Mouse (Mus musculus) midbrain, embryonic 13.5 days (tissue): ENCODE data around the gene Arhgdia. TPM values are rescaled to one million over a fixed set of nuclear protein-coding genes. Genes with fewer than 3 reads are reported as not detected.

Experiments
- ATAC-seq: fragments of 200-750 bp; cut with Nextera tagmentation; 2 replicates; pipeline ENCODE4 v1.8.0; 2017; ENCODE audit warnings: mild to moderate bottlenecking, moderate TSS enrichment, moderate library complexity
- H3K27ac ChIP-seq: fragments of 300-500 bp; sonication (generic); 2 replicates; pipeline ENCODE4 v1.5.1; 2015; ENCODE audit warnings: inconsistent platforms, mild to moderate bottlenecking, moderate library complexity
- H3K27me3 ChIP-seq: fragments of 300-500 bp; sonication (generic); 2 replicates; pipeline ENCODE4 v1.6.1; 2015; ENCODE audit warnings: mild to moderate bottlenecking, inconsistent platforms
- H3K36me3 ChIP-seq: fragments of 300-500 bp; sonication (generic); 2 replicates; pipeline ENCODE4 v1.6.1; 2015; ENCODE audit warnings: mild to moderate bottlenecking, inconsistent platforms
- H3K4me1 ChIP-seq: fragments of 300-500 bp; sonication (generic); replicated peaks from 2 replicates; pipeline ENCODE4 v1.6.1; 2015; ENCODE audit warnings: inconsistent platforms
- H3K4me2 ChIP-seq: fragments of 300-500 bp; sonication (generic); replicated peaks from 2 replicates; pipeline ENCODE4 v1.6.1; 2015; ENCODE audit warnings: moderate library complexity, mild to moderate bottlenecking, inconsistent platforms
- H3K4me3 ChIP-seq: fragments of 300-500 bp; sonication (generic); replicated peaks from 2 replicates; pipeline ENCODE4 v1.5.1; 2015; ENCODE audit warnings: mild to moderate bottlenecking, inconsistent platforms
- H3K9ac ChIP-seq: fragments of 300-500 bp; sonication (generic); replicated peaks from 2 replicates; pipeline ENCODE4 v1.6.1; 2015; ENCODE audit warnings: mild to moderate bottlenecking, inconsistent platforms
- H3K9me3 ChIP-seq: fragments of 300-500 bp; sonication (generic); 2 replicates; pipeline ENCODE4 v1.6.1; 2016; ENCODE audit warnings: mild to moderate bottlenecking, inconsistent platforms
- WGBS: fragments of 180-500 bp; shearing (Covaris S2); methylation state at CpG from one replicate; pipeline ENCODE4 v1.1.7; 2015; 5-methylcytosine and 5-hydroxymethylcytosine counted together
- polyA plus RNA-seq: library from polyadenylated mRNA; unstranded; fragments of >200 nt; fragmentation: Nextera tagmentation; extraction: Ambion mirVana; gene quantifications from 2 replicates; pipeline ENCODE4 v1.2.1, GENCODE M21; 2015

Gene Arhgdia
- polyA plus RNA-seq, 1 experiment from 2014 or later: 461 TPM

DNA sequence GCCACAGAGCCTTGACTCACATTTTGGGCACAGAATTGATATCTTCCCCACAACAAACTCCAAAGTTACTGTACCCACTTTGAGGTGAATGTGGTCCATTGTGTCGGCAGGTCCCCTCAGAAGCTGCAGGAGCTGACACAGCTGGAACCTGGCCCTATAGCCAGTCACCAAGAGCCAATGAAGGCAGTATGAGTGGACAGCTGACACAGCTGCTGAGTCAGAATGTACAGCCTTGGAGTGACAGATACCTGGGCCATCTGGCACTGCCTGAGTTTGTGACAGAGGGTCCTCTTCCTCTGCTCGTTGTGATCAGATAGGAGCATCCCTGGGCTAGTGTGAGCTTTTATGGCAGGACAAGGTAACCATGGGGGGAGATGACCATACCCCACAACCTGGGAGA lies 26.2 kb downstream of the Arhgdia start:
- H3K4me3 ChIP-seq: no peak overlapping the region
- no peaks in the 10 kb centered on the region for H3K27me3 ChIP-seq
- ATAC-seq: no peak
- peaks cover 16% of the 10 kb centered on the region for H3K36me3 ChIP-seq
- H3K4me1 ChIP-seq: peaks cover 3% of the 10 kb centered on the region
- no peaks in the 10 kb centered on the region for H3K9me3 ChIP-seq
- no peak overlapping the region for H3K9ac ChIP-seq
- H3K27ac ChIP-seq: no peak overlapping the region
- 88% methylated on average over 2 of the region's 2 CpGs for WGBS
- H3K4me2 ChIP-seq: no peak overlapping the region

DNA sequence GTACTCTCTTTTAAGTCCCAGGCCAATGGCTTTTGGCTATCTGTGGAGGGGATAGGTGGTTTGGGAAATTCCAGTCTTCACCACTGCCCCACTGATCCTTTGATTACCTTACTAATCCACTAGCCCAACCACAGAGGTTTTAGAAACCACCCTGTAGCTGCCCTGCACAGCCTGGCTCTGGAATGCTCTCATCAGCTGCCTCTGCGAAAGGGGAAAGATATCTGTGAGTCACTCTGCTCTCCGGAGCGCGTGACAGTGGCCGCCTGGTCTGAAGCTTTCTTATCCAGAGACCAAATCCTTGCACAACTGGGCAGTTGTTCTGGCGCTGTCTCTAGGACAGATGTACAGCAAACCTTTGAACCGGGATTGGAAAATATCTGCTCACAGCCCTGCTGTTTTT lies 26.6 kb downstream of the Arhgdia start:
- Histone ChIP-seq H3K9ac (no peak overlapping the region), H3K4me2 (no peak overlapping the region), H3K27ac (no peak overlapping the region), H3K4me3 (no peak overlapping the region), H3K4me1 (peaks cover 7% of the 10 kb centered on the region), H3K27me3 (no peaks in the 10 kb centered on the region), H3K9me3 (no peaks in the 10 kb centered on the region), H3K36me3 (peaks cover 12% of the 10 kb centered on the region)
- ATAC-seq: no peak
- WGBS: 82% methylated on average over 7 of the region's 7 CpGs

DNA sequence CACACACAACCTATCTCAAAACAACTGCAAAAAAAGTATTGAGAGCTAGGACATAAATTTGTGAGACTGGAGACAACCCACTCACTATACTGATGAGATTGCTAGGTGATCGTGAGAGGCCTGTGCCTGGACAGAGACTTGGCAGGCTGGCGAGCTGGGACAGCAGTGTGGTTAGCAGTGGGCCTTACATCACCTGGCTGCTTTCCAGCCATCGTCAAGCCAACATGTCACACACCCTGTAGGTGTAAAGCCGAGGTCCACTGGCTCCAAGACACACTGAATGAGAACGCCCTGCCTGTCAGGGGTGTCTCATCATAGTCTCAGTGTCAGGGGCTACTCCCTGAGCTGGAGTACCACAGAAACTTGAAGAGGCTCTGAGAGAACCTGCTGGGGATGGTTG lies 28.7 kb downstream of the Arhgdia start:
- no peak overlapping the region for H3K9ac ChIP-seq
- H3K27me3 ChIP-seq: no peaks in the 10 kb centered on the region
- 75% methylated on average over 5 of the region's 5 CpGs for WGBS
- H3K4me2 ChIP-seq: no peak overlapping the region
- H3K36me3 ChIP-seq: no peaks in the 10 kb centered on the region
- peaks cover 21% of the 10 kb centered on the region for H3K4me1 ChIP-seq
- H3K9me3 ChIP-seq: no peaks in the 10 kb centered on the region
- H3K27ac ChIP-seq: no peak overlapping the region
- no peak for ATAC-seq
- no peak overlapping the region for H3K4me3 ChIP-seq

DNA sequence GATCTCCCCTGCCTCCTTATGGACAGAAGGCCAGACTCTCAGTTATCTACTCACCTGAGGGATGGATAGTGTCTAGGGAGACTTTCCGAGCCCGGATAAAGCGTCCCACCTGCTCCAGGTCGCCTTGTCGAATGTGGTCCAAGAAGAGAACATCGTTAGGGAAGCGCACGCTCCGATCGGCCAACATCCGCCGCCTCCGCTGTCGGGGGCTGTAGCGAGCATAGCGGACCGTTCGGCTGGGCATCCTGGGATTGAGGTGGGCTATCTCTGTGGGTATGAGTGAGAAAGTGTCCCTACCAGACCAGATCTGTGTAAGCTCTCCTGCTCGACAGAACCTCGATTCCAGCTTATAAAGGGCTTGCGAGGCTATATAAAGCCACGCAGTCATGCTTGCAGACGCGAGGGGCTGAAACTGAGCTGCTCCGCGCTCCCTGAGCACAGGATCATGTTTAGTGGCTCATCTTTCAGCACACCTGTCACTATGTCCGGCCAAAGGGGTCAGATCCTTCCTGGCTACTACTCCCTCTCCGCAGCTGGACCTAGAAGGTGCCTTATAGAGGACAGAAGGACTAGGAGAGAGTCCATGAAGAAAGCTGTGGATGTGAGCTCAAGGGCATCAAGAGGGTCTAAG lies 30.5 kb downstream of the Arhgdia start, which contains the start of gene Ppp1r27:
TSS of gene Ppp1r27 (minus strand) at position 323 of the 631 bp plus-strand sequence.
- Histone ChIP-seq H3K4me2 (peak within 1 kb of the TSS; percentile 96), H3K36me3 (no peaks in the 10 kb centered on the region), H3K27me3 (no peaks in the 10 kb centered on the region), H3K4me1 (peaks cover 29% of the 10 kb centered on the region), H3K9me3 (no peaks in the 10 kb centered on the region), H3K4me3 (peak within 1 kb of the TSS; percentile 99), H3K27ac (peak within 1 kb of the TSS; percentile 83), H3K9ac (peak within 1 kb of the TSS; percentile 98)
- WGBS: 94% methylated on average over 28 of the region's 28 CpGs
- ATAC-seq: no peak

DNA sequence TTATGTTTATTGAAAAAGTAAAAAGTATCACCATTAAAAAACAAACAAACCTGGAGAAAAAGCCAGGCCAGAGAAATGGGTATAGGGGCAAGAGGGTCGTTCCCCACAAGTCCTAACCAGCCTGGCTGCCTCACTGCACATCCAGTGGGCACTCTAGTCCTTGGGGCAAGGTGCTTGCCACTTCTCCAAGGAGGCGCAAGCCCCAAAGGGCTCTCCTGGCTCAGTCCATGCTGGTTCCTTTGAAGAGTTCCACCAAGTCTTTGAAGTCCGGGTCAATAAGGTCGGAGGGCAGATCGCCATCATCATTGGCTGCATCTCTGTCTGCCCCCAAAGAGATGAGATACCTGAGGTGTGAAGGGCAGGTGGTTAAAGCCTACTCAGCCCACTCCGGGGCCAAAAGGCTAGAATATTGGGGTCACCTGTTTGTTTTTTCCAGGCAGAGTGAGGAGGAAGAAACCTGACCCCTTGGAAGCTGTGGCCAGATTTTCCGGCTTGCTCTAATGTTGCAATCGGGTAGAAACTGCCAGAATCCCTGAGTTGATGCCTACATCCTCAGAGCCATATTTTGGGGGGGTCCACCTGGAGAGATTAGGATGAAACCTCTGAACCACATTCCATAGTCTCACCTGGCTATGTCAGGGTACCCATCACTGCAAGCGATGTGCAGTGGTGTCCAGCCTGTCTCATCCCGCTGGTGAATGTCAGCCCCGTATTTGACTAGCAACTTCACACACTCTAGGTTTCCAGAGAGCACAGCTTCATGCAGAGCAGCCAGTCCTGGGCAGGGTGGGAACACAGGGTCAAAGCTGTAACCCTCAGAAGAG lies 31.2 kb downstream of the Arhgdia start:
- ATAC-seq: peak; percentile 62
- H3K36me3 ChIP-seq: no peaks in the 10 kb centered on the region
- WGBS: 76% methylated on average over 11 of the region's 11 CpGs
- peak overlapping the region; percentile 99 for H3K4me3 ChIP-seq
- H3K9ac ChIP-seq: peak overlapping the region; percentile 98
- H3K4me1 ChIP-seq: peaks cover 31% of the 10 kb centered on the region
- H3K4me2 ChIP-seq: peak overlapping the region; percentile 96
- no peaks in the 10 kb centered on the region for H3K27me3 ChIP-seq
- H3K9me3 ChIP-seq: no peaks in the 10 kb centered on the region
- H3K27ac ChIP-seq: peak overlapping the region; percentile 83

DNA sequence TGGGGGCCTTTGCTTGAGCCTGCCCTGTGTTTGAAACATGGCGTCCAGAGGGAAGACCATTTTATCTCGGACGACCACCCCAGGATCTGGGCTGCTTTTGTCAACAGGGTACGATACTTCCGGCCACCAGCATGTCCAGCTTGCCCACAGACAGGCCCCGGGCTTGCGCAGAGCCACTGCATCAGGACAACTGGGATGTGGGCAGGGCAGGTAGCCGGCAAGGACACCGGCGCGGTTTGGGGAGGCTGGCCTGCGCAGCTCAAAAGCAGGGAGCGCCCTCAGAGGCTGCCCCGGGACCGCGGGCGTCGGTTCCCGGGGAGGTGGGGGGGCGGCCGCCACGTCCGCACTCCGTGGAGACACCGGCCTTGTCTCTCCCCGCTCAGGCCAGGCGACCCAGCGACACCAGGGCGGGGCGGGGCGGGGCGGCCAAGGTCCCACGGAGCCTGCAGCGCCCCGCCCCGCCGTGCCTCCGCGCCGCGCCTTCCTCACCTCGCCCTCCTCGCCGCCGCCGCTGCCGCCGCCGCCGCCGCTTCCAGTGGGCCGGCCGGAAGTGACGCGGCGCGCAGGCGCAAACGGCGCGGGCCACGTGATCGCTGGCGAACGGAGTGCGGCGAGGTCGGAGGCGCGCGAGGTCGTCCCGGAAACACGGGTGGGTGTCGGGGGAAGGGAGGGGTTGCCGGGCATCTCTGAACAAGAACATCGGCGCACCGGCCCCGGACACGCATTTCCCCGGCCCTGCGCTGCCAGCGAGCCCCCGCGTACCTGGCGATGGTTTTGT lies 32.1 kb downstream of the Arhgdia start, which contains the start of gene Mcrip1:
TSS of gene Mcrip1 (minus strand) at position 560 of the 778 bp plus-strand sequence.
- peak within 1 kb of the TSS; percentile 96 for H3K4me2 ChIP-seq
- WGBS: under 1% methylated on average over 70 of the region's 87 CpGs
- peak; percentile 90 for ATAC-seq
- H3K36me3 ChIP-seq: peaks cover 8% of the 10 kb centered on the region
- peak within 1 kb of the TSS; percentile 98 for H3K9ac ChIP-seq
- no peaks in the 10 kb centered on the region for H3K27me3 ChIP-seq
- peak within 1 kb of the TSS; percentile 83 for H3K27ac ChIP-seq
- no peaks in the 10 kb centered on the region for H3K9me3 ChIP-seq
- H3K4me3 ChIP-seq: peak within 1 kb of the TSS; percentile 99
- peaks cover 31% of the 10 kb centered on the region for H3K4me1 ChIP-seq

DNA sequence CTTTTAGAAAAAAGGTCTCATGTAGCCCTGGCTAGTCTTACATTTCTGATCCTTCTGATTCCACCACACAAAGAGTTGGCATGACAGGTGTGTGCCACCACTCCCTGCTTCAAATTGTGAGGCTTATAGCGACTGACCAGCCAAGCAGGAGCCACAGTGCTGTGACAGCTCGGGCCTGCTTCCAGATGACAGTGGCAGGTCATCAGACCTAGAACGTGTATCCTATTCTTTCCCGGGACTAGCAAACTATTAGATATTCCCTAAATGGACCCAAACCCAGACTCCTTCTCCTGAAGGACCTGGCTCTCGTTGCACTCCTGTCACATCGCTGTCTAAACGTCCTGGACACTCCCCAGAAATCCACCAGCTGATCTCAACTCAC lies 32.6 kb downstream of the Arhgdia start:
- H3K4me3 ChIP-seq: peak overlapping the region; percentile 99
- H3K9me3 ChIP-seq: no peaks in the 10 kb centered on the region
- WGBS: 32% methylated on average over 7 of the region's 7 CpGs
- no peaks in the 10 kb centered on the region for H3K27me3 ChIP-seq
- no peak for ATAC-seq
- H3K9ac ChIP-seq: peak overlapping the region; percentile 98
- H3K36me3 ChIP-seq: peaks cover 14% of the 10 kb centered on the region
- peak overlapping the region; percentile 83 for H3K27ac ChIP-seq
- peaks cover 31% of the 10 kb centered on the region for H3K4me1 ChIP-seq
- peak overlapping the region; percentile 96 for H3K4me2 ChIP-seq

DNA sequence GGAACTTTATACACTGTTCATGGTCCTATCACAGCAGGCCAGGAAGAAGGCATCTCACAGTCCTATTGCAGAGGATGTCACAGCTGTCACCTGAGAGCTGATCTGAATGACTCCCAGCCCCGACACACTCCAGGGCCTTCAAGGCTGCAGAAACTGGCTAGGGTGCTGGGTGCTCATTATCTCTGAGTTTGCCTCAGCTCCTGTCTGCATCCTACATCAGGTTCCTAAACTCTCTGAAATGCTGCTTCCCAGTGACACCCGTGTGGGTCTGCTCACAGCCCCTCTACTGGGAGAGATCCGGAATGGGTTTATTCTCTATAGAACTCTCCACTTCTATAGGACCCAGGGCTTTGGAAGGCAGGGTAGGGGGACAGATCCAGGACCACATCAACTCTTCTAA lies 33.2 kb downstream of the Arhgdia start:
- H3K9me3 ChIP-seq: no peaks in the 10 kb centered on the region
- peak overlapping the region; percentile 98 for H3K9ac ChIP-seq
- peaks cover 20% of the 10 kb centered on the region for H3K36me3 ChIP-seq
- no peak for ATAC-seq
- peak overlapping the region; percentile 99 for H3K4me3 ChIP-seq
- H3K4me2 ChIP-seq: peak overlapping the region; percentile 96
- peaks cover 31% of the 10 kb centered on the region for H3K4me1 ChIP-seq
- WGBS: 86% methylated on average over 3 of the region's 3 CpGs
- H3K27me3 ChIP-seq: no peaks in the 10 kb centered on the region
- no peak overlapping the region for H3K27ac ChIP-seq

DNA sequence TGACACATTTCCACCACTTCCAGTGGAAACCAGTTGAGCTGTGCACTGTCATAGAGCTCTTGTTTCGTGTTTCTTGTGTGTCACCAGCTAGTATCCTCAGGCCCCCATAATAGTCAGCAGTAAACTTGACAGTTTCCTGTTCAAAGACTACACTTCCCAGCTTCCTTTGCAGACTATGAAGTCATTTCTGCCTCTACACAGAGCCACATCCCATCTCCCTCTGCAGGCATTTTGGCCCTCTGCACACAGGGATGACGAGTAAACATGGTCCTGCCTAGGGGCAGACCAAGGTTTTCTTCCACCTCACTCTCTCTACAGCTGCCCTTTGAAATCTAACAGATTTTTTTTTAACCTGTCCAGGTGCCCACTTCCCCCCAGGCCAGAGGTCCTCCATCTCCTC lies 34.0 kb downstream of the Arhgdia start:
- Histone ChIP-seq H3K4me1 (peaks cover 31% of the 10 kb centered on the region), H3K9me3 (no peaks in the 10 kb centered on the region), H3K36me3 (peaks cover 27% of the 10 kb centered on the region), H3K27ac (no peak overlapping the region), H3K4me3 (no peak overlapping the region), H3K27me3 (no peaks in the 10 kb centered on the region), H3K9ac (0 out of 2 replicates have a peak overlapping the region, but pooled peaks have one; percentile 98), H3K4me2 (peak overlapping the region; percentile 96; the same call in 1 of the 2 replicates)
- no peak for ATAC-seq
- WGBS: 71% methylated on average over 2 of the region's 2 CpGs

DNA sequence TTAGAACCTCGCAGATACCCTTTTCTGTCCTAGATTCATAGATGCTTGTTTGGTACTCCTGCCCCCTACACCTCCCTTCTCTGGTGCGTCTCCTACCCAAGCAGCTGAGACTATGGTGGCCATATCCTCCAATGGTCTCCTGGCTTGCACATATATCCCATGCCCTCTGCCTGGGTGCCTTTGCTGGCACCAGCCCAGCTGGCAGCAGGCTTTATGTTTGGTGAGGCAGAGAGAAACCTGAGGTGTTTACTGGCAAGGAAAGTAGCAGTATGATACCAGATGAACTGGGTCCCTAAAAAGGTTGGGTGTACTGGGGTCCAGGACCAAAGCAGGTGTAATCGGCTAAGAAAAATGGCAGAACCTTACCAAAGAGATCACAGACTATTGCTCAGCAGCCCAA lies 35.5 kb downstream of the Arhgdia start:
- H3K27ac ChIP-seq: no peak overlapping the region
- no peaks in the 10 kb centered on the region for H3K27me3 ChIP-seq
- WGBS: 91% methylated on average over 3 of the region's 3 CpGs
- H3K4me1 ChIP-seq: peaks cover 31% of the 10 kb centered on the region
- H3K4me3 ChIP-seq: no peak overlapping the region
- H3K9ac ChIP-seq: peak overlapping the region; percentile 23; the same call in 1 of the 2 replicates
- ATAC-seq: no peak
- peaks cover 38% of the 10 kb centered on the region for H3K36me3 ChIP-seq
- no peaks in the 10 kb centered on the region for H3K9me3 ChIP-seq
- no peak overlapping the region for H3K4me2 ChIP-seq

DNA sequence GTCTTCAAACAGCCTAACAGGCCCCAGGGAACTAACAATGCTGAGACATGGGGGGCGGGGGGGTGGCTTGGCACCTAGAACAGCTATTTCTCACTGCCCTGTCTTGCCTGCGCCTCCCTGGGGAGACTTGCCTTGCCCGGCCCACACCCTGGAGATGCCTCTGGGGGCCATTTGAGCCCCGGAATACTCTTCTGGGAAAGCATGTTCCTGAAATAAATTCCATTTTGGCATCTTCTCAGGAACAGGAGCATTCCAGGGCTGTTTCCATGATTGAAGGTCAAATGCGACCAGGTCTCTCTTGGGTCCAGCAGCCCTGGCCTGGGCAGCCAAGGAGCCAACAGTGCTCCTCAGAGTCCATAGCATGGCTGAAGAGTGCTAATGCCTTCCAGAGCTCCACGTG lies 39.0 kb downstream of the Arhgdia start:
- peaks cover 26% of the 10 kb centered on the region for H3K4me1 ChIP-seq
- H3K4me3 ChIP-seq: no peak overlapping the region
- H3K9ac ChIP-seq: no peak overlapping the region
- H3K27ac ChIP-seq: no peak overlapping the region
- WGBS: 86% methylated on average over 6 of the region's 6 CpGs
- peaks cover 38% of the 10 kb centered on the region for H3K36me3 ChIP-seq
- no peak overlapping the region for H3K4me2 ChIP-seq
- H3K27me3 ChIP-seq: no peaks in the 10 kb centered on the region
- no peaks in the 10 kb centered on the region for H3K9me3 ChIP-seq
- no peak for ATAC-seq

DNA sequence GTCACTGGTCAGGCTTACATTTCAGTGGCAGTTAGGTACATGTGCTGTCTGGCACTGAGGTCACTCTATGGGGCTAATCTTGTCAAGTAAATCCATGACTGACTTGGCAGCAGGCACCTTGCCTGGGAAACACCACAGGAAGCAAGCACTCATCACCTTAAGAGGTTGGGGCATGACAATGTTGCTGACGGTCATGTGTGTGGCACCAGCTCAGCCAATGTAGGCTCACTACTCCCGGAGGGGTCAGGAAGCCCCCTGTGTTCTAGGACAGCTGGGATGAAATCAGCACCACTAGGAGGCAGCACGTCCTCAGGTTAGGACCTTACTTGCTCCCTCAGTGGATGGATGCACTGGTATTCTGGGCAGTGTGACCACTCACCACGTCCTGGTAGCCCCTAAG lies 39.5 kb downstream of the Arhgdia start:
- Histone ChIP-seq H3K4me3 (no peak overlapping the region), H3K36me3 (peaks cover 38% of the 10 kb centered on the region), H3K9me3 (no peaks in the 10 kb centered on the region), H3K4me1 (peaks cover 24% of the 10 kb centered on the region), H3K27ac (no peak overlapping the region), H3K27me3 (no peaks in the 10 kb centered on the region), H3K9ac (no peak overlapping the region), H3K4me2 (no peak overlapping the region)
- ATAC-seq: no peak
- WGBS: 31% methylated on average over 4 of the region's 4 CpGs
